Mouse (Mus musculus): Measurements from ENCODE around the gene Polr1a. TPM values are rescaled to one million over a fixed set of nuclear protein-coding genes. Genes with fewer than 3 reads are reported as not detected.
A peak's percentile ranks its signal among the peaks of the same experiment; 100 is the strongest.
"Not testable (repeated sequence)": the region's sequence is repeated elsewhere in the genome, so short reads cannot be mapped to it uniquely, and the experiment has no call there.

Gene Polr1a
- polyA plus RNA-seq, 1 experiment = 15.9 TPM

GRCm38 (mm10) chr6:71907702-71908235, 1.1 kb upstream of the Polr1a start:
- H3K27ac ChIP-seq (ENCODE audit: control insufficient read depth, insufficient read depth, low read depth, low read length) = no peak overlapping the region
- no peaks in the 10 kb centered on the region; the same call in 1 of the 2 replicates for H3K36me3 ChIP-seq (ENCODE audit: control insufficient read depth, insufficient read depth, low read length)

GRCm38 (mm10) chr6:71909384-71909783, 531 bp downstream of the Polr1a start:
- Histone ChIP-seq H3K27me3 (ENCODE audit: control insufficient read depth, insufficient read depth, low read length) (no peaks in the 10 kb centered on the region), H3K36me3 (ENCODE audit: control insufficient read depth, insufficient read depth, low read length) (no peaks in the 10 kb centered on the region; the same call in 1 of the 2 replicates), H3K4me3 (ENCODE audit: control insufficient read depth, low read depth, low read length) (peak overlapping the region; percentile 98; the same call in 1 of the 2 replicates), H3K4me1 (ENCODE audit: control insufficient read depth, insufficient read depth, low read length) (peaks cover 5% of the 10 kb centered on the region), H3K27ac (ENCODE audit: control insufficient read depth, insufficient read depth, low read depth, low read length) (no peak overlapping the region; the same call in 1 of the 2 replicates)
- TF ChIP-seq CTCF (IDR thresholded peaks at IDR 0.05; ENCODE audit: control insufficient read depth, insufficient read depth, insufficient replicate concordance, low read depth, low read length) = no peak
- no peak for TF ChIP-seq POLR2A (IDR thresholded peaks at IDR 0.05; ENCODE audit: control insufficient read depth, low read depth, low read length)

More at GRCm38 (mm10) chr6:71907702-71908235, 1.1 kb upstream of the Polr1a start:
- H3K27me3 ChIP-seq (ENCODE audit: control insufficient read depth, insufficient read depth, low read length) = no peaks in the 10 kb centered on the region
- TF ChIP-seq CTCF (IDR thresholded peaks at IDR 0.05; ENCODE audit: control insufficient read depth, insufficient read depth, insufficient replicate concordance, low read depth, low read length) = no peak
- no peak for TF ChIP-seq POLR2A (IDR thresholded peaks at IDR 0.05; ENCODE audit: control insufficient read depth, low read depth, low read length)
- peaks cover 5% of the 10 kb centered on the region for H3K4me1 ChIP-seq (ENCODE audit: control insufficient read depth, insufficient read depth, low read length)
- H3K4me3 ChIP-seq (ENCODE audit: control insufficient read depth, low read depth, low read length) = peak overlapping the region; percentile 98

GRCm38 (mm10) chr6:71909840-71910239, 987 bp downstream of the Polr1a start:
- Histone ChIP-seq H3K27me3 (ENCODE audit: control insufficient read depth, insufficient read depth, low read length) (no peaks in the 10 kb centered on the region), H3K4me1 (ENCODE audit: control insufficient read depth, insufficient read depth, low read length) (peaks cover 5% of the 10 kb centered on the region), H3K36me3 (ENCODE audit: control insufficient read depth, insufficient read depth, low read length) (no peaks in the 10 kb centered on the region; the same call in 1 of the 2 replicates), H3K27ac (ENCODE audit: control insufficient read depth, insufficient read depth, low read depth, low read length) (no peak overlapping the region), H3K4me3 (ENCODE audit: control insufficient read depth, low read depth, low read length) (peak overlapping the region; percentile 98; the same call in 1 of the 2 replicates)
- TF ChIP-seq CTCF (IDR thresholded peaks at IDR 0.05; ENCODE audit: control insufficient read depth, insufficient read depth, insufficient replicate concordance, low read depth, low read length) (no peak), POLR2A (IDR thresholded peaks at IDR 0.05; ENCODE audit: control insufficient read depth, low read depth, low read length) (no peak)

GRCm38 (mm10) chr6:71911686-71912450, 3.0 kb downstream of the Polr1a start:
- Histone ChIP-seq H3K4me3 (ENCODE audit: control insufficient read depth, low read depth, low read length) (no peak overlapping the region), H3K27me3 (ENCODE audit: control insufficient read depth, insufficient read depth, low read length) (no peaks in the 10 kb centered on the region), H3K27ac (ENCODE audit: control insufficient read depth, insufficient read depth, low read depth, low read length) (no peak overlapping the region), H3K36me3 (ENCODE audit: control insufficient read depth, insufficient read depth, low read length) (no peaks in the 10 kb centered on the region; the same call in 1 of the 2 replicates), H3K4me1 (ENCODE audit: control insufficient read depth, insufficient read depth, low read length) (peaks cover 5% of the 10 kb centered on the region)
- TF ChIP-seq POLR2A (IDR thresholded peaks at IDR 0.05; ENCODE audit: control insufficient read depth, low read depth, low read length) (no peak), CTCF (IDR thresholded peaks at IDR 0.05; ENCODE audit: control insufficient read depth, insufficient read depth, insufficient replicate concordance, low read depth, low read length) (no peak)

GRCm38 (mm10) chr6:71920752-71921151, 11.9 kb downstream of the Polr1a start:
- TF ChIP-seq CTCF (IDR thresholded peaks at IDR 0.05; ENCODE audit: control insufficient read depth, insufficient read depth, insufficient replicate concordance, low read depth, low read length) (no peak), POLR2A (IDR thresholded peaks at IDR 0.05; ENCODE audit: control insufficient read depth, low read depth, low read length) (no peak)
- H3K4me3 ChIP-seq (ENCODE audit: control insufficient read depth, low read depth, low read length) = no peak overlapping the region
- H3K27me3 ChIP-seq (ENCODE audit: control insufficient read depth, insufficient read depth, low read length) = no peaks in the 10 kb centered on the region
- H3K36me3 ChIP-seq (ENCODE audit: control insufficient read depth, insufficient read depth, low read length) = peaks cover 2% of the 10 kb centered on the region
- no peaks in the 10 kb centered on the region for H3K4me1 ChIP-seq (ENCODE audit: control insufficient read depth, insufficient read depth, low read length)
- no peak overlapping the region for H3K27ac ChIP-seq (ENCODE audit: control insufficient read depth, insufficient read depth, low read depth, low read length)

- not testable (repeated sequence) for H3K4me1 ChIP-seq (ENCODE audit: control insufficient read depth, insufficient read depth, low read length); H3K27ac ChIP-seq (ENCODE audit: control insufficient read depth, insufficient read depth, low read depth, low read length); H3K36me3 ChIP-seq (ENCODE audit: control insufficient read depth, insufficient read depth, low read length); H3K27me3 ChIP-seq (ENCODE audit: control insufficient read depth, insufficient read depth, low read length)
- H3K4me3 ChIP-seq (ENCODE audit: control insufficient read depth, low read depth, low read length) = peak overlapping the region; percentile 27; the same call in 1 of the 2 replicates
Measured at GRCm38 (mm10) chr6:71925233-71925632, 16.4 kb downstream of the Polr1a start.

GRCm38 (mm10) chr6:71927911-71928310, 19.1 kb downstream of the Polr1a start:
- H3K36me3 ChIP-seq (ENCODE audit: control insufficient read depth, insufficient read depth, low read length) = peaks cover 5% of the 10 kb centered on the region; the same call in 1 of the 2 replicates
- H3K27ac ChIP-seq (ENCODE audit: control insufficient read depth, insufficient read depth, low read depth, low read length) = no peak overlapping the region
- H3K4me3 ChIP-seq (ENCODE audit: control insufficient read depth, low read depth, low read length) = no peak overlapping the region
- no peaks in the 10 kb centered on the region for H3K27me3 ChIP-seq (ENCODE audit: control insufficient read depth, insufficient read depth, low read length)
- H3K4me1 ChIP-seq (ENCODE audit: control insufficient read depth, insufficient read depth, low read length) = no peaks in the 10 kb centered on the region
- no peak for TF ChIP-seq CTCF (IDR thresholded peaks at IDR 0.05; ENCODE audit: control insufficient read depth, insufficient read depth, insufficient replicate concordance, low read depth, low read length)
- no peak for TF ChIP-seq POLR2A (IDR thresholded peaks at IDR 0.05; ENCODE audit: control insufficient read depth, low read depth, low read length)
